Mouse (Mus musculus) granulocyte monocyte progenitor cell, adult 5-6 weeks (primary cell): Measurements from ENCODE around the gene Macf1. TPM values are rescaled to one million over a fixed set of nuclear protein-coding genes. Genes with fewer than 3 reads are reported as not detected.

Experiments used
- ATAC-seq: replicated peaks from 2 replicates; pipeline ENCODE4 v1.8.0; 2016; ENCODE audit warnings: mild to moderate bottlenecking, moderate TSS enrichment, inconsistent platforms; ENCODE audit not compliant: poor library complexity, severe bottlenecking
- total RNA-seq, 2 experiments: library from RNA; stranded (forward) in 1 of 2; stranded (reverse) in 1 of 2; fragments of 200-712, 200-1000 nt in 1 of 2; fragments of >200 nt in 1 of 2; fragmentation: Nextera tagmentation in 1 of 2; gene quantifications; 2 replicates each; pipeline ENCODE4 v1.2.3; 2014 to 2017

Gene Macf1
- total RNA-seq, 2 experiments from 2014 or later = 129 to 162 TPM

- no peak for ATAC-seq
Measured at GRCm38 (mm10) chr4:123331326-123331725, 352.8 kb downstream of the Macf1 start.

- ATAC-seq = no peak
Measured at GRCm38 (mm10) chr4:123328946-123329345, 355.2 kb downstream of the Macf1 start.

DNA sequence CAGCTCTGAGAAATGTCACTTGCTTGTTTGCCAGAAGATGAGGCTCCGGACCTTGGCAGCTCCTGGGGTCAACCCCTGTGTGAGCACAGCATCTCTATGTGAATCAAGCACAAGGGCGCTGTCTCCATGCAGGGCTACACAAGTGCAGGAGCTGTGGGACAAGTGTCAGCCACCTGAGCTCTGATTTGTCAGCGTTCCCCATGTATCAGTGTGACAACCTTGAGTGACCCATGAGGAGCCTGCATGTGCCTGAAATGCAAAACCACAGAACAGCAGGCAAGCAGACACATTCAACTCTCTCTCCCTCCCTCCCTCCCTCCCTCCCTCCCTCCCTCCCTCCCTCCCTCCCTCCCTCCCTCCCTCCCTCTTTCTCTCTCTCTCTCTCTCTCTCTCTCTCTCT lies 356.5 kb downstream of the Macf1 start:
- no peak for ATAC-seq

- no peak for ATAC-seq
Measured at GRCm38 (mm10) chr4:123326087-123326486, 358.1 kb downstream of the Macf1 start.

DNA sequence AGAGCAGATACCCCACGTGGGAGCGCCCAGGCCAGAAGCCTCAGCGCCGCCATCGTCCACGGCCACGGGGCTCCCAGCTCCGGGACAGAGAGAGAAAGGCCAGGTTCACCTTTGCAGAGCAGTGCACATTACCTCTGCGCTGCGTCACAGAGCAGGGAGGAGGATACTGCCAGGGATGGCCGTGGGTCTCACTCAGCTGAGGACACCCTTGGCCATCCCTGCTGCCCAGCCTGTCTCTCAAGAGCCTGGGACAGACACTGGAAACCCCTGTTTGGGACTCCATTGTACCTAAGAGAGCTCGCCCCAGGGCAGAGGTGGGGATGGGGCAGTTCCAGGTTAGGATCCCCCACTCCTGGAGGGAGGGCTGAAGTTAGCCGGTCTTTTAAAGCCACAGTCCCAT lies 360.6 kb downstream of the Macf1 start, which contains the start of gene Oxct2a:
Oxct2a (minus strand) TSS at position 101 of the 400 bp plus-strand sequence.
- peak; percentile 43; the same call in 1 of the 2 replicates for ATAC-seq

- ATAC-seq = peak; percentile 71
Measured at GRCm38 (mm10) chr4:123322910-123323309, 361.2 kb downstream of the Macf1 start.

GRCm38 (mm10) chr4:123314497-123314896 lies 369.7 kb downstream of the Macf1 start:
- no peak for ATAC-seq

DNA sequence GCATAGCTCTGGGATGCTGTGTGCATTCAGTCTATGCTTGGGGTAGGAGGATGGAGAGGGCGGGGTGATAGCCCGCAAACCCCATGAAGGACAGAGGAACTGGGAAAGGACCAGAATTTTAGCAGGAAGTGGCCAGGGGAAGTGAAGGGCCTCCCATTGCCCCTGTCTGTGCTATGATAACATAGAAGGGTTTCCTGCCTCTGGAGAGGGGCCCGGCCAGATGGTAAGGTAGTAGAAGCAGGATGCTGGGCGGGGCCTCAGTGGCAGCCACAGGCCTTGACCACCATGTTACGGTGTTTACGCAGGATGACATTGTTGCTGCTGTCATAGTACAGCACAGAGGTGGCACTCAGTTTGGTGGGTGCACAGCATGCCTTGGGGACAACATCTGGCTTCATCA lies 371.1 kb downstream of the Macf1 start:
- peak; percentile 90 for ATAC-seq

DNA sequence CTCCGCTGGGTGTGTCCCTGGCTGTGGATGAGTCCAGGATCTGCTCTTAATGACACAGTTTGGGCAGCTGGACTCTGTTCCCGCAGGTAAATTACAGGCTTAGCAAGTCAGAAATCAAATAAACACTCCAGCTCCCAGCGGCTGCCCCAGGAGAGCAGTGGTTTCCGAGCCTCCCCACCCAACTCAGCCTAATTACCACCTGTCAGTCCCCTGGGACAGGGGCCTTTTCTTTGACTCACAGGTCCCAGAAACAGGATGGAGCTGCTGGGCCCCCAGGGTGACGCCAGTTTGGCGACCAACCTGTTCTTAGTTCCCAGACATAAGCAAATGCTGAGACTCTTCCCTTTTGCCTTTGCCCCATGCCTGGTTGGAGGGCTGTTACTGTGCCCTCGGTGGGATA lies 372.3 kb downstream of the Macf1 start:
- no peak for ATAC-seq

DNA sequence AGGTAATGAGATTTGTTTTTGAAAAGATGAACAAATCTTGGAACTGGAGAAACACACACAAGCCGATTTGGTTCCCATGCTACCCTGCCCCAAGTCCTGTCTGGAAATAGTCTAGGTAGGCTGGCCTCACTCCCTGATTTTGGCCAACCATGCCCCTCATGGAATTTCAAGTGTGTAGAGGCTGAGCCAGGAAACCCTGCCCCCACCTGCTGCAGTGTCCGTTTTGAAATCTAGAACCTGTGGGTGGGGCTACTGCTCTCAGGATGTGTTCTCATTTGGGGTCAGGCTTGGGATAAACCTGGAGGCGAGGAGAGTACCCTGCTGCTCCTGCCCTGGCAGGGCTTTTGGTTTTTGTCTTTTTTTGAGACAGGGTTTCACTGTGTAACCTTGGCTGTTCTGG lies 375.9 kb downstream of the Macf1 start:
- no peak for ATAC-seq

DNA sequence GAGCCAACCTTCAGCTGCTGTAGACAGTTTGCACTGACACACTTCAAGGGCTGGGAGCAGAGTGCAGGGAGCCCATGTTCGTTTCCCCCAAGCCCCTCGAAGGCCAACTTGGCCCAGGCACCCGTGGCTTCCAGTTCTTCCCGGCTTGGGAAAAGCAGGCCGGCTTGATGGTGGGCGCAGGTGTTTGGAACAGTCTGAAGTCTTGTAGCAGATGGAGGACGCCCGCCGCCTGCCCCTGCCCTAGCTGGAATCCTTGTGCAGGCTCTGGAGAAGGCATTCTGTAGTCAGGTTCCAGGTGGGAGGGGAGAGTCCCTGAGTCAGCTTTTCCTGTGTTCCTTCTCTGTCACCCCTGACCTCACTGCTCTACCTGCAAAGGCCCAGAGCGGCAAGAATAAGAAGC lies 377.2 kb downstream of the Macf1 start:
- ATAC-seq = no peak

- ATAC-seq = peak; percentile 80
Measured at GRCm38 (mm10) chr4:123305789-123306188, 378.4 kb downstream of the Macf1 start.

Other genes starting within 250 kb of the Macf1 start
- gene Ndufs5, start 33.8 kb upstream of the Macf1 start, total RNA-seq (2014; fragmentation: Nextera tagmentation) = 173 and 190 TPM in 2 replicates
- 168 and 215 TPM in 2 replicates for gene Ndufs5, start 33.8 kb upstream of the Macf1 start, total RNA-seq (2017)
- gene Akirin1, start 66.0 kb upstream of the Macf1 start, total RNA-seq (2014; fragmentation: Nextera tagmentation) = 30.1 and 45.7 TPM in 2 replicates
- 23.3 and 35.2 TPM in 2 replicates for gene Akirin1, start 66.0 kb upstream of the Macf1 start, total RNA-seq (2017)
- gene Rhbdl2, start 103.5 kb upstream of the Macf1 start, total RNA-seq (2014; fragmentation: Nextera tagmentation) = not detected in 2 replicates
- not detected in 2 replicates for gene Rhbdl2, start 103.5 kb upstream of the Macf1 start, total RNA-seq (2017)
- gene 4933427I04Rik, start 175.3 kb upstream of the Macf1 start, total RNA-seq (2014; fragmentation: Nextera tagmentation) = not detected in 2 replicates
- gene 4933427I04Rik, start 175.3 kb upstream of the Macf1 start, total RNA-seq (2017) = not detected in 2 replicates
- 35.4 and 35.7 TPM in 2 replicates for gene Mycbp, start 220.5 kb upstream of the Macf1 start, total RNA-seq (2014; fragmentation: Nextera tagmentation)
- gene Mycbp, start 220.5 kb upstream of the Macf1 start, total RNA-seq (2017) = 30.1 and 33.2 TPM in 2 replicates
- gene Rragc, start 233.1 kb upstream of the Macf1 start, total RNA-seq (2014; fragmentation: Nextera tagmentation) = 27.2 and 40.0 TPM in 2 replicates
- 35.5 and 48.8 TPM in 2 replicates for gene Rragc, start 233.1 kb upstream of the Macf1 start, total RNA-seq (2017)
- gene 4930535I16Rik, start 233.7 kb upstream of the Macf1 start, total RNA-seq (2014; fragmentation: Nextera tagmentation) = not detected in 2 replicates
- gene 4930535I16Rik, start 233.7 kb upstream of the Macf1 start, total RNA-seq (2017) = not detected in 2 replicates